Mouse (Mus musculus): ENCODE data around the gene Dlg4.

Gene Dlg4

GRCm38 (mm10) chr11:70091986-70092783, 75.4 kb downstream of the Dlg4 start, which contains the start of gene Asgr2:
Asgr2 (plus strand) TSS chr11:70092644.
- in situ Hi-C loops (cut with MboI, MseI), result no loop called here

Measured in T-helper 1 cell (primary cell).